In genomic region chr14:47717916-47718606, GRCm38 (mm10) we compare ENCODE assay signal across 10 mouse cellular contexts.
"Had no signal": no experiment of that assay in that cellular context is flagged by ENCODE, and none has a peak within 500 bp of the region (broad histone marks: within the 10 kb centered on the region; RNA-seq: fewer than 3 reads in every experiment).

No protein-coding gene starts in this region.

- DNase-seq: kidney, postnatal 14 days; left cerebral cortex, postnatal 4 days; lung, adult 18-20 months; midbrain, embryonic 14.5 days; right cerebral cortex, adult 18-20 months; right cerebral cortex, postnatal 25 days; thymus, postnatal 36 days had no signal

- H3K27me3 ChIP-seq: limb, embryonic 13.5 days; neural tube, embryonic 12.5 days had no signal

- H3K9ac ChIP-seq: limb, embryonic 13.5 days; liver, embryonic 14.5 days; neural tube, embryonic 12.5 days had no signal

- H3K4me1 ChIP-seq: limb, embryonic 13.5 days; neural tube, embryonic 12.5 days had no signal

- H3K4me3 ChIP-seq: limb, embryonic 13.5 days; neural tube, embryonic 12.5 days had no signal

- H3K9me3 ChIP-seq: limb, embryonic 13.5 days; neural tube, embryonic 12.5 days had no signal

- H3K27ac ChIP-seq: limb, embryonic 13.5 days; liver, embryonic 14.5 days; neural tube, embryonic 12.5 days had no signal

- H3K4me2 ChIP-seq: limb, embryonic 13.5 days; neural tube, embryonic 12.5 days had no signal
